In the genomic region with DNA sequence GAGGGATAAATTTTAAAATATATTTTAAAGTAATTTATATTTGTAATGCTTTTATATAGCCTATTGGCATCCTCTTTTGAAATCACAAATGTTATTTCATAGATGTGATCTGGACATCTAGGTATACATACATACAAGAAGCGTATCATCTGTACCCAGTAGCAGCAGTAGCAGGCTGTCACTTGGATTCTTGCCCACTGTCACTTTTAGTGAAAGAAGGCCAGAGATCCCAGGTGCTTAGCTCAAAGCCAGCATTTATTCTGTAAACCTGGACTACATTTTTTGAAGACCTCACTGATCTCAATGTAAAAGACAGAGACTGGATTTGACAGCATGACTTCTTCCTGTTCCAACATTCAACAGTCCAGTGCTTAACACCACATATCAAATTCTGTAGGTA, we compare ENCODE assay signal across 18 mouse cellular contexts.
"Had no signal": no experiment of that assay in that cellular context is flagged by ENCODE, and none has a peak within 500 bp of the region (broad histone marks: within the 10 kb centered on the region; RNA-seq: fewer than 3 reads in every experiment).

No protein-coding gene starts in this region.

- H3K4me2 ChIP-seq: limb, embryonic 12.5 days; liver, embryonic 13.5 days; lung, embryonic 15.5 days; midbrain, embryonic 11.5 days; midbrain, embryonic 15.5 days; neural tube, embryonic 12.5 days had no signal

- ATAC-seq: liver, postnatal 0 days; midbrain, embryonic 15.5 days had no signal

- H3K27ac ChIP-seq: limb, embryonic 12.5 days; liver, embryonic 13.5 days; lung, embryonic 15.5 days; macrophage; midbrain, embryonic 15.5 days; neural tube, embryonic 12.5 days had no signal

- H3K4me1 ChIP-seq: liver, embryonic 13.5 days; lung, embryonic 15.5 days; megakaryocyte, embryonic 14.5 days; midbrain, embryonic 15.5 days; neural tube, embryonic 12.5 days had no signal

- H3K9me3 ChIP-seq: limb, embryonic 12.5 days; liver, embryonic 13.5 days; lung, embryonic 15.5 days; midbrain, embryonic 15.5 days; neural tube, embryonic 12.5 days had no signal

- H3K9ac ChIP-seq: limb, embryonic 12.5 days; liver, embryonic 13.5 days; liver, postnatal 0 days; lung, embryonic 15.5 days; midbrain, embryonic 15.5 days; neural tube, embryonic 12.5 days had no signal

- H3K36me3 ChIP-seq: limb, embryonic 12.5 days; liver, embryonic 13.5 days; lung, embryonic 15.5 days; midbrain, embryonic 15.5 days; neural tube, embryonic 12.5 days had no signal

- DNase-seq: kidney, postnatal 36 days; layer of hippocampus, adult 9-11 months; layer of hippocampus, postnatal 36 days; liver; liver, embryonic 13.5 days; liver, postnatal 0 days; lung, postnatal 14 days; right cerebral cortex, postnatal 4 days; spleen, adult 18-20 months; thymus, adult 18-20 months; thymus, postnatal 14 days had no signal

- H3K27me3 ChIP-seq: limb, embryonic 12.5 days; liver, embryonic 13.5 days; lung, embryonic 15.5 days; megakaryocyte, embryonic 14.5 days; midbrain, embryonic 15.5 days; neural tube, embryonic 12.5 days had no signal

- H3K4me3 ChIP-seq: limb, embryonic 12.5 days; liver, embryonic 13.5 days; lung, embryonic 15.5 days; megakaryocyte, embryonic 14.5 days; midbrain, embryonic 15.5 days; neural tube, embryonic 12.5 days had no signal
